ENCODE assay signal across 28 mouse cellular contexts in the genomic region with DNA sequence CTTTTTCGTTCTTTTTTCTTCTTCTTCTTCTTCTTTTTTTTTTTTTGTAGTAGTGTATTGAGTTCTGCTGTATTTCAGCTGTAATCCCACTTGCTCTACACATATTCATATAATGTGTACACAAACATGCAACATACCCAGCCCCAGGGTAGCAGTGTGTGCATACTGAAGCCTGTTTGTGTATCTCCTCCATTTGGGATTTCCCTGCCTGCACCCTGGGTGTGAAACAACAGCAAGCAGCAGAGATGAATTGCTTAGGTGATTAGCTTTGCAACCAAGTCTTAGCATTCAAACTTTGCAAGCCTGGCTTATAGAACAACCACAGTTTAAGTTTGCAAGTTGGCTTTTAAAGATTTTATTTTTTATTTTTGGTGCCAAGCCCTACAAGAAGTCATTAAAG.
DNase-seq lines count a peak whose midpoint lies in the region; ATAC-seq lines count a peak whose summit lies in the region.
"Had no signal": no experiment of that assay in that cellular context is flagged by ENCODE, and none has a peak within 500 bp of the region (broad histone marks: within the 10 kb centered on the region; RNA-seq: fewer than 3 reads in every experiment).

No protein-coding gene starts in this region.

- ATAC-seq in midbrain, embryonic 11.5 days (ENCODE audit: low FRiP score), result no peak
- no peak for ATAC-seq in frontal cortex, adult (ENCODE audit: low TSS enrichment)
- ATAC-seq: activated CD4-positive, CD25-positive, alpha-beta regulatory T cell, adult 4 months; intestine, embryonic 16.5 days had no signal

- no peaks in the 10 kb centered on the region for H3K9me3 ChIP-seq in midbrain, embryonic 11.5 days (ENCODE audit: control insufficient read depth, low read length)
- no peaks in the 10 kb centered on the region for H3K9me3 ChIP-seq in midbrain, embryonic 10.5 days (replicated peaks)
- H3K9me3 ChIP-seq: embryonic facial prominence, embryonic 12.5 days; heart, embryonic 12.5 days; hindbrain, embryonic 13.5 days; limb, embryonic 13.5 days; lung, embryonic 15.5 days; midbrain, embryonic 13.5 days; neural tube, embryonic 13.5 days; stomach, embryonic 15.5 days had no signal

- no peak overlapping the region for H3K4me2 ChIP-seq in midbrain, embryonic 11.5 days
- H3K4me2 ChIP-seq: embryonic facial prominence, embryonic 12.5 days; heart, embryonic 12.5 days; hindbrain, embryonic 13.5 days; limb, embryonic 13.5 days; liver, embryonic 11.5 days; lung, embryonic 15.5 days; midbrain, embryonic 13.5 days; neural tube, embryonic 13.5 days; stomach, embryonic 15.5 days had no signal

- 92% methylated on average over 1 of the region's 1 CpGs for WGBS in midbrain, embryonic 11.5 days
- 59% methylated on average over 1 of the region's 1 CpGs for WGBS in midbrain, embryonic 10.5 days

- H3K27me3 ChIP-seq in midbrain, embryonic 11.5 days (ENCODE audit: control insufficient read depth, insufficient read depth, low read length), result no peaks in the 10 kb centered on the region
- no peaks in the 10 kb centered on the region for H3K27me3 ChIP-seq in midbrain, embryonic 10.5 days (ENCODE audit: low read depth, poor library complexity, severe bottlenecking)
- H3K27me3 ChIP-seq: CH12.LX; embryonic facial prominence, embryonic 12.5 days; heart, embryonic 12.5 days; hindbrain, embryonic 13.5 days; limb, embryonic 13.5 days; lung, embryonic 15.5 days; midbrain, embryonic 13.5 days; neural tube, embryonic 13.5 days; stomach, embryonic 15.5 days had no signal

- H3K27ac ChIP-seq in midbrain, embryonic 11.5 days (ENCODE audit: low read depth, low read length), result no peak overlapping the region
- no peak overlapping the region for H3K27ac ChIP-seq in midbrain, embryonic 10.5 days (replicated peaks)
- H3K27ac ChIP-seq: embryonic facial prominence, embryonic 12.5 days; heart, adult 2 months; hindbrain, embryonic 13.5 days; left cerebral cortex, adult 2 months; limb, embryonic 13.5 days; lung, embryonic 15.5 days; midbrain, embryonic 13.5 days; neural tube, embryonic 13.5 days; stomach, embryonic 15.5 days had no signal

- no peaks in the 10 kb centered on the region for H3K4me1 ChIP-seq in midbrain, embryonic 11.5 days (ENCODE audit: control insufficient read depth, insufficient read depth, low read length)
- H3K4me1 ChIP-seq in midbrain, embryonic 10.5 days, result no peaks in the 10 kb centered on the region
- H3K4me1 ChIP-seq: embryonic facial prominence, embryonic 12.5 days; heart, embryonic 12.5 days; lung, embryonic 15.5 days; stomach, embryonic 15.5 days had no signal

- H3K36me3 ChIP-seq in midbrain, embryonic 11.5 days (ENCODE audit: control insufficient read depth, insufficient read depth, low read length), result no peaks in the 10 kb centered on the region
- H3K36me3 ChIP-seq in midbrain, embryonic 10.5 days, result no peaks in the 10 kb centered on the region
- H3K36me3 ChIP-seq: embryonic facial prominence, embryonic 12.5 days; heart, embryonic 12.5 days; hindbrain, embryonic 13.5 days; limb, embryonic 13.5 days; lung, embryonic 15.5 days; midbrain, embryonic 13.5 days; neural tube, embryonic 13.5 days; stomach, embryonic 15.5 days had no signal

- H3K4me3 ChIP-seq in midbrain, embryonic 11.5 days (ENCODE audit: low read depth, low read length), result no peak overlapping the region
- H3K4me3 ChIP-seq in midbrain, embryonic 10.5 days, result no peak overlapping the region
- H3K4me3 ChIP-seq: embryonic facial prominence, embryonic 12.5 days; heart, adult 2 months; heart, embryonic 12.5 days; hindbrain, embryonic 13.5 days; left cerebral cortex, adult 2 months; limb, embryonic 13.5 days; lung, embryonic 15.5 days; midbrain, embryonic 13.5 days; neural tube, embryonic 13.5 days; stomach, embryonic 15.5 days had no signal

- DNase-seq in cerebellum, adult 11 months, result peak; percentile 9
- DNase-seq in cerebellum, postnatal 4 days (ENCODE audit: low spot score in 2 of 2), result no peak
- peak; percentile 75 for DNase-seq in midbrain, embryonic 11.5 days (ENCODE audit: low spot score, missing footprints)
- no peak for DNase-seq in midbrain, embryonic 10.5 days (ENCODE audit: low spot score)
- DNase-seq in cerebellum, postnatal 14 days, result peak; percentile 13 to 40
- no peak for DNase-seq in spleen, postnatal 10 days (ENCODE audit: low spot score in 2 of 2)
- DNase-seq: adrenal gland, adult 2 months; adrenal gland, postnatal 36 days; embryo, embryonic 11 days; heart, adult 2 months; heart, postnatal 4 days; kidney, adult 9 months; kidney, postnatal 14 days; lung, postnatal 36 days had no signal

- H3K9ac ChIP-seq in midbrain, embryonic 11.5 days (ENCODE audit: low read length), result no peak overlapping the region
- H3K9ac ChIP-seq: embryonic facial prominence, embryonic 12.5 days; heart, embryonic 12.5 days; hindbrain, embryonic 13.5 days; limb, embryonic 13.5 days; lung, embryonic 15.5 days; midbrain, embryonic 13.5 days; neural tube, embryonic 13.5 days; stomach, embryonic 15.5 days had no signal

Comparison
In these comparisons a context has a peak if more than half of its experiments do, and no peak if none do; other contexts are left out.
1. DNase-seq: peak in cerebellum, adult 11 months (single experiment), midbrain, embryonic 11.5 days (single experiment) and cerebellum, postnatal 14 days (2 of 2); none in cerebellum, postnatal 4 days (0 of 2), midbrain, embryonic 10.5 days (single experiment) and spleen, postnatal 10 days (0 of 2).